Mouse (Mus musculus) kidney, postnatal 0 days (tissue): ENCODE measurements at regions not wholly inside any gene's neighbourhood (a gene's known extent, or its start where the extent isn't known, plus 50 kb on each side); places are given as distances from the start of the nearest gene placed in this dataset.
A peak's percentile ranks its signal among the peaks of the same experiment; 100 is the strongest.

Experiments used
- ATAC-seq: fragments of 200-750 bp; cut with Nextera tagmentation; replicated peaks from 2 replicates; pipeline ENCODE4 v1.8.0; 2017; ENCODE audit warnings: low read depth, moderate number of reproducible peaks, moderate TSS enrichment, moderate library complexity; ENCODE audit not compliant: low FRiP score
- DNase-seq: peaks from one replicate; pipeline ENCODE4 v3.0.0-alpha.2; 2016; ENCODE audit warnings: low spot score
- H3K27ac ChIP-seq: fragments of 300-500 bp; sonication (generic); 2 replicates; pipeline ENCODE4 v1.5.1; 2014; ENCODE audit warnings: mild to moderate bottlenecking
- H3K27me3 ChIP-seq: fragments of 300-500 bp; sonication (generic); 2 replicates; pipeline ENCODE4 v1.6.1; 2014; ENCODE audit warnings: low read length, mixed read lengths; ENCODE audit not compliant: insufficient read depth
- H3K36me3 ChIP-seq: fragments of 300-500 bp; sonication (generic); 2 replicates; pipeline ENCODE4 v1.6.1; 2014; ENCODE audit warnings: low read length, mixed read lengths; ENCODE audit not compliant: insufficient read depth
- H3K4me1 ChIP-seq: fragments of 300-500 bp; sonication (generic); replicated peaks from 2 replicates; pipeline ENCODE4 v1.6.1; 2014; ENCODE audit warnings: antibody characterized with exemption, low read length, mixed read lengths; ENCODE audit not compliant: insufficient read depth
- H3K4me2 ChIP-seq: fragments of 300-500 bp; sonication (generic); 2 replicates; pipeline ENCODE4 v1.6.1; 2014; ENCODE audit warnings: mild to moderate bottlenecking, low read length, moderate library complexity, mixed read lengths
- H3K4me3 ChIP-seq: fragments of 300-500 bp; sonication (generic); replicated peaks from 2 replicates; pipeline ENCODE4 v1.5.1; 2014; ENCODE audit warnings: low read depth, low read length
- H3K9ac ChIP-seq: fragments of 300-500 bp; sonication (generic); 2 replicates; pipeline ENCODE4 v1.6.1; 2014; ENCODE audit warnings: low read depth, low read length
- H3K9me3 ChIP-seq: fragments of 300-500 bp; sonication (generic); replicated peaks from 2 replicates; pipeline ENCODE4 v1.6.1; 2016; ENCODE audit warnings: low read length, inconsistent platforms, mixed read lengths
- CTCF ChIP-seq: IDR thresholded peaks from 2 replicates; pipeline ENCODE4 v1.5.1; 2016; ENCODE audit warnings: antibody characterized with exemption, low read depth, mild to moderate bottlenecking, moderate library complexity
- WGBS: fragments of 180-500 bp; shearing (Covaris S2); extraction: QIAGEN DNeasy Blood & Tissue Kit; methylation state at CpG from one replicate; pipeline ENCODE4 v1.1.7; 2014; 5-methylcytosine and 5-hydroxymethylcytosine counted together

DNA sequence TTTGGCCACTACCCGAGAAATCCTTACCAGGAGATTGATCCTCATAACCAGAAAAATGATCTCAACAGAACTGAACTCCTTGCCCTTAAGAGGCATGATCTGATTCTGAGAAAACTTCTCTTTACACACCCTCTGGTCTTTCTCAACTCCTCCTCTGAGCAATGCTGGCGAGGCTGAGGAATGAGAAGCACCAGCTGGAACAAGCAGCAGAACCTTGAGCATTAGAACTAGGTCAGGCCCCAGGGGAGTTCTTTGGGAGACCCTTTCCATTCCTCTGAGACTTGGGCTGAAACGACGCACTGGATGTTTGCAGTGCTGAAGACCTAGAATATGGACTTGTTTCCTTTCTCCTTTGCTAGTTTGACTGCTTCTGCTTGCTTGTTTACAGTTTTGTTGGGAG is 224.6 kb upstream of the Ar start:
- H3K27me3 ChIP-seq = no peaks in the 10 kb centered on the region
- H3K36me3 ChIP-seq = no peaks in the 10 kb centered on the region
- DNase-seq (peak; percentile 10), ATAC-seq (no peak)
- H3K9ac ChIP-seq = no peak overlapping the region
- WGBS = 63% methylated on average over 4 of the region's 4 CpGs
- no peak overlapping the region for H3K27ac ChIP-seq
- no peaks in the 10 kb centered on the region for H3K9me3 ChIP-seq
- no peak for TF ChIP-seq CTCF
- H3K4me3 ChIP-seq = no peak overlapping the region
- no peak overlapping the region for H3K4me2 ChIP-seq
- no peaks in the 10 kb centered on the region for H3K4me1 ChIP-seq

DNA sequence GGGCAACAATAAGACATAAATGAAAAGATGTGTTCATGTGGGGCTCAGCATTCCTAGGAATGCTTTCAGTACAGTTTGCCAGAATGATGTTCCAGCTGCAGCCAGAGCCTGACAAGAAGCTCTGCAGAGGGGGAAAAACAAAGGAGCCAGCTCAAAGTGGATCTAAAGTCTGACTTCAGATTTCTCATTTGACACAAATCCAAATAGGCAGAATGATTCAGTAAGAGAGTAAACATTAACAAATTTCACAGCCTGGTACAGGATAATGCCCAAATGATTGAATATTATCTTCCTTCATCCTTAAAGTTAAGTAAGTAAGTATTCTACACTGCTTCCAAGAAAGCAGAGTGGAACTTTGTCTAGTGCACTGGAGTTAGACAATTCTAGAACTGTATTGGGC is 224.2 kb upstream of the Ar start:
- H3K27ac ChIP-seq = no peak overlapping the region
- no peak overlapping the region for H3K9ac ChIP-seq
- H3K4me3 ChIP-seq = no peak overlapping the region
- H3K36me3 ChIP-seq = no peaks in the 10 kb centered on the region
- no peaks in the 10 kb centered on the region for H3K9me3 ChIP-seq
- no peaks in the 10 kb centered on the region for H3K27me3 ChIP-seq
- no peaks in the 10 kb centered on the region for H3K4me1 ChIP-seq
- TF ChIP-seq CTCF = no peak
- DNase-seq (no peak), ATAC-seq (no peak)
- no peak overlapping the region for H3K4me2 ChIP-seq

DNA sequence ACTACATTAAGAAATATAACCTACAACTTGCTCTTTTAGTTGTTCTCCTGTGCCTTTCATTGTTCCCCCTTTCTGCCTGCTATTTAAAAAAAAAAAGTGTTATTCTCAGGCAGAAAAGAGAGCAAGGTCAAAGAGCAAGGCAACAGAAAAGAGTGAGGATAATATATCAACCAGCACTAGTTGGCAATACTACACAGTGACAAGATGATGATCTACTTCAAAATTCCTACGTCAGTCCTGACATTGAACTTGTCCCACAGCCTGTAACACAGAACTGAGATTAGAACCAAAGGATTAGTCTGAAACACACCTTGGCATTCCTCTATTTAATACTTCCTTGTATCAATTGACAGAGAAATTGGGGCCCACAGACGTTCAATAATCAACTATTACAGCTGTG is 222.8 kb upstream of the Ar start:
- DNase-seq (no peak), ATAC-seq (no peak)
- H3K4me2 ChIP-seq = no peak overlapping the region
- no peak overlapping the region for H3K9ac ChIP-seq
- no peaks in the 10 kb centered on the region for H3K36me3 ChIP-seq
- TF ChIP-seq CTCF = no peak
- H3K4me1 ChIP-seq = no peaks in the 10 kb centered on the region
- no peak overlapping the region for H3K27ac ChIP-seq
- no peaks in the 10 kb centered on the region for H3K9me3 ChIP-seq
- H3K27me3 ChIP-seq = no peaks in the 10 kb centered on the region
- no peak overlapping the region for H3K4me3 ChIP-seq
- 56% methylated on average over 2 of the region's 2 CpGs for WGBS
